Mouse (Mus musculus): ENCODE data around the gene Rack1.

- TF ChIP-seq GATA1 (IDR thresholded peaks at IDR 0.05; ENCODE audit: low read length) (no peak), TAL1 (IDR thresholded peaks at IDR 0.05; ENCODE audit: low read length) (no peak)
Measured at GRCm38 (mm10) chr11:48826752-48827096, 26.6 kb downstream of the Rack1 start.

Measured in erythroblast, embryonic 14.5 days (primary cell).